Mouse (Mus musculus): Measurements from ENCODE around the gene Copz1. TPM values are rescaled to one million over a fixed set of nuclear protein-coding genes. Genes with fewer than 3 reads are reported as not detected.
A peak's percentile ranks its signal among the peaks of the same experiment; 100 is the strongest.

Copz1 gene
- polyA plus RNA-seq, 1 experiment from 2014 or later = 265 TPM

GRCm38 (mm10) chr15:103305792-103306645 is 33.5 kb downstream of the Copz1 start:
- H3K27ac ChIP-seq (ENCODE audit: low read depth, low read length) = peak overlapping the region; percentile 92
- H3K4me3 ChIP-seq (ENCODE audit: low read depth, low read length) = peak overlapping the region; percentile 31
- peaks cover 3% of the 10 kb centered on the region; the same call in 1 of the 2 replicates for H3K27me3 ChIP-seq (ENCODE audit: control insufficient read depth, insufficient read depth, low read length)
- peak overlapping the region; percentile 74 for H3K4me2 ChIP-seq (ENCODE audit: low read depth, low read length, severe bottlenecking)
- ATAC-seq (replicated peaks; ENCODE audit: low FRiP score) = no peak
- H3K36me3 ChIP-seq (ENCODE audit: control insufficient read depth, insufficient read depth, low read length) = no peaks in the 10 kb centered on the region
- H3K9ac ChIP-seq (ENCODE audit: low read length) = peak overlapping the region; percentile 82
- peaks cover 52% of the 10 kb centered on the region for H3K4me1 ChIP-seq (replicated peaks; ENCODE audit: control insufficient read depth, insufficient read depth, low read length)
- H3K9me3 ChIP-seq (ENCODE audit: control insufficient read depth, low read length) = no peaks in the 10 kb centered on the region
- DNase-seq (ENCODE audit: low spot score) = no peak
- WGBS = 37% methylated on average over 8 of the region's 8 CpGs

- 0 out of 2 replicates have a peak, but pooled peaks have one; percentile 0 for ATAC-seq (replicated peaks; ENCODE audit: low FRiP score)
- Histone ChIP-seq H3K36me3 (ENCODE audit: control insufficient read depth, insufficient read depth, low read length) (no peaks in the 10 kb centered on the region), H3K27ac (ENCODE audit: low read depth, low read length) (no peak overlapping the region), H3K4me2 (ENCODE audit: low read depth, low read length, severe bottlenecking) (no peak overlapping the region), H3K9ac (ENCODE audit: low read length) (peak overlapping the region; percentile 25; the same call in 1 of the 2 replicates), H3K4me3 (ENCODE audit: low read depth, low read length) (no peak overlapping the region), H3K4me1 (replicated peaks; ENCODE audit: control insufficient read depth, insufficient read depth, low read length) (peaks cover 42% of the 10 kb centered on the region), H3K27me3 (ENCODE audit: control insufficient read depth, insufficient read depth, low read length) (peaks cover 3% of the 10 kb centered on the region; the same call in 1 of the 2 replicates), H3K9me3 (ENCODE audit: control insufficient read depth, low read length) (no peaks in the 10 kb centered on the region)
- WGBS = under 1% methylated on average over 7 of the region's 7 CpGs
- DNase-seq (ENCODE audit: low spot score) = peak; percentile 97
Observed at GRCm38 (mm10) chr15:103307125-103307524, 34.6 kb downstream of the Copz1 start.

- DNase-seq (ENCODE audit: low spot score) (no peak), ATAC-seq (replicated peaks; ENCODE audit: low FRiP score) (no peak)
- H3K4me1 ChIP-seq (replicated peaks; ENCODE audit: control insufficient read depth, insufficient read depth, low read length) = peaks cover 31% of the 10 kb centered on the region
- WGBS = 46% methylated on average over 28 of the region's 28 CpGs
- H3K27ac ChIP-seq (ENCODE audit: low read depth, low read length) = no peak overlapping the region
- H3K9me3 ChIP-seq (ENCODE audit: control insufficient read depth, low read length) = no peaks in the 10 kb centered on the region
- H3K9ac ChIP-seq (ENCODE audit: low read length) = peak overlapping the region; percentile 23; the same call in 1 of the 2 replicates
- H3K4me2 ChIP-seq (ENCODE audit: low read depth, low read length, severe bottlenecking) = no peak overlapping the region
- H3K4me3 ChIP-seq (ENCODE audit: low read depth, low read length) = no peak overlapping the region
- H3K27me3 ChIP-seq (ENCODE audit: control insufficient read depth, insufficient read depth, low read length) = peaks cover 3% of the 10 kb centered on the region; the same call in 1 of the 2 replicates
- H3K36me3 ChIP-seq (ENCODE audit: control insufficient read depth, insufficient read depth, low read length) = no peaks in the 10 kb centered on the region
Observed at GRCm38 (mm10) chr15:103308056-103308875, 35.8 kb downstream of the Copz1 start.

- 67% methylated on average over 26 of the region's 26 CpGs for WGBS
- H3K36me3 ChIP-seq (ENCODE audit: control insufficient read depth, insufficient read depth, low read length) = no peaks in the 10 kb centered on the region
- peaks cover 3% of the 10 kb centered on the region; the same call in 1 of the 2 replicates for H3K27me3 ChIP-seq (ENCODE audit: control insufficient read depth, insufficient read depth, low read length)
- no peak for ATAC-seq (replicated peaks; ENCODE audit: low FRiP score)
- peaks cover 27% of the 10 kb centered on the region for H3K4me1 ChIP-seq (replicated peaks; ENCODE audit: control insufficient read depth, insufficient read depth, low read length)
- H3K9ac ChIP-seq (ENCODE audit: low read length) = peak overlapping the region; percentile 23; the same call in 1 of the 2 replicates
- no peak for DNase-seq (ENCODE audit: low spot score)
- H3K27ac ChIP-seq (ENCODE audit: low read depth, low read length) = no peak overlapping the region
- no peak overlapping the region for H3K4me3 ChIP-seq (ENCODE audit: low read depth, low read length)
- no peak overlapping the region for H3K4me2 ChIP-seq (ENCODE audit: low read depth, low read length, severe bottlenecking)
- H3K9me3 ChIP-seq (ENCODE audit: control insufficient read depth, low read length) = no peaks in the 10 kb centered on the region
Observed at GRCm38 (mm10) chr15:103308876-103309580, 36.5 kb downstream of the Copz1 start.

GRCm38 (mm10) chr15:103310365-103310910 is 37.9 kb downstream of the Copz1 start, which contains the start of gene Gpr84:
Gene Gpr84, minus strand, starts transcription at chr15:103310612.
- H3K9ac ChIP-seq (ENCODE audit: low read length) = no peak within 1 kb of the TSS
- WGBS = 72% methylated on average over 6 of the region's 6 CpGs
- ATAC-seq (replicated peaks; ENCODE audit: low FRiP score) = no peak

GRCm38 (mm10) chr15:103313495-103314095 is 41.1 kb downstream of the Copz1 start:
- Histone ChIP-seq H3K4me3 (ENCODE audit: low read depth, low read length) (no peak overlapping the region), H3K9me3 (ENCODE audit: control insufficient read depth, low read length) (no peaks in the 10 kb centered on the region), H3K4me1 (replicated peaks; ENCODE audit: control insufficient read depth, insufficient read depth, low read length) (0 out of 2 replicates have a peak, but pooled peaks cover 4% of the 10 kb centered on the region), H3K4me2 (ENCODE audit: low read depth, low read length, severe bottlenecking) (0 out of 2 replicates have a peak overlapping the region, but pooled peaks have one; percentile 39), H3K27ac (ENCODE audit: low read depth, low read length) (no peak overlapping the region), H3K27me3 (ENCODE audit: control insufficient read depth, insufficient read depth, low read length) (peaks cover 3% of the 10 kb centered on the region; the same call in 1 of the 2 replicates), H3K36me3 (ENCODE audit: control insufficient read depth, insufficient read depth, low read length) (peaks cover 3% of the 10 kb centered on the region; the same call in 1 of the 2 replicates), H3K9ac (ENCODE audit: low read length) (no peak overlapping the region)
- peak; percentile 75 for DNase-seq (ENCODE audit: low spot score)
- no peak for ATAC-seq (replicated peaks; ENCODE audit: low FRiP score)
- WGBS = 19% methylated on average over 18 of the region's 18 CpGs

More at GRCm38 (mm10) chr15:103310365-103310910, 37.9 kb downstream of the Copz1 start, which contains the start of gene Gpr84:
- Histone ChIP-seq H3K4me2 (ENCODE audit: low read depth, low read length, severe bottlenecking) (no peak within 1 kb of the TSS), H3K4me3 (ENCODE audit: low read depth, low read length) (no peak within 1 kb of the TSS), H3K27me3 (ENCODE audit: control insufficient read depth, insufficient read depth, low read length) (peaks cover 3% of the 10 kb centered on the region; the same call in 1 of the 2 replicates), H3K9me3 (ENCODE audit: control insufficient read depth, low read length) (no peaks in the 10 kb centered on the region), H3K4me1 (replicated peaks; ENCODE audit: control insufficient read depth, insufficient read depth, low read length) (peaks cover 20% of the 10 kb centered on the region), H3K27ac (ENCODE audit: low read depth, low read length) (no peak within 1 kb of the TSS), H3K36me3 (ENCODE audit: control insufficient read depth, insufficient read depth, low read length) (no peaks in the 10 kb centered on the region; the same call in 1 of the 2 replicates)
- DNase-seq (ENCODE audit: low spot score) = no peak

GRCm38 (mm10) chr15:103314181-103314580 is 41.7 kb downstream of the Copz1 start:
- peaks cover 3% of the 10 kb centered on the region; the same call in 1 of the 2 replicates for H3K36me3 ChIP-seq (ENCODE audit: control insufficient read depth, insufficient read depth, low read length)
- peaks cover 2% of the 10 kb centered on the region; the same call in 1 of the 2 replicates for H3K27me3 ChIP-seq (ENCODE audit: control insufficient read depth, insufficient read depth, low read length)
- H3K9me3 ChIP-seq (ENCODE audit: control insufficient read depth, low read length) = no peaks in the 10 kb centered on the region
- H3K4me1 ChIP-seq (replicated peaks; ENCODE audit: control insufficient read depth, insufficient read depth, low read length) = 0 out of 2 replicates have a peak, but pooled peaks cover 3% of the 10 kb centered on the region
- peak; percentile 11; the same call in 1 of the 2 replicates for ATAC-seq (replicated peaks; ENCODE audit: low FRiP score)
- no peak overlapping the region for H3K4me3 ChIP-seq (ENCODE audit: low read depth, low read length)
- DNase-seq (ENCODE audit: low spot score) = no peak
- H3K4me2 ChIP-seq (ENCODE audit: low read depth, low read length, severe bottlenecking) = peak overlapping the region; percentile 39
- WGBS = 46% methylated on average over 21 of the region's 22 CpGs
- no peak overlapping the region for H3K27ac ChIP-seq (ENCODE audit: low read depth, low read length)
- peak overlapping the region; percentile 45 for H3K9ac ChIP-seq (ENCODE audit: low read length)
